Mouse (Mus musculus): ENCODE data around the gene Scn8a. TPM values are rescaled to one million over a fixed set of nuclear protein-coding genes. Genes with fewer than 3 reads are reported as not detected.

Scn8a gene
- polyA plus RNA-seq, 1 experiment from 2014 or later: 15.1 TPM

- Histone ChIP-seq H3K4me2 (replicated peaks; ENCODE audit: low read depth, low read length) (no peak overlapping the region), H3K27me3 (ENCODE audit: control insufficient read depth, insufficient read depth, low read length) (peaks cover 2% of the 10 kb centered on the region; the same call in 1 of the 2 replicates), H3K9me3 (ENCODE audit: control insufficient read depth, low read length) (no peaks in the 10 kb centered on the region), H3K27ac (ENCODE audit: low read depth, low read length) (no peak overlapping the region), H3K36me3 (ENCODE audit: control insufficient read depth, insufficient read depth, low read length) (no peaks in the 10 kb centered on the region), H3K4me3 (ENCODE audit: low read length) (no peak overlapping the region), H3K4me1 (ENCODE audit: control insufficient read depth, insufficient read depth, low read length) (peaks cover 10% of the 10 kb centered on the region), H3K9ac (ENCODE audit: low read depth, low read length) (no peak overlapping the region)
- ATAC-seq (ENCODE audit: low FRiP score, low TSS enrichment): no peak
- WGBS: 84% methylated on average over 10 of the region's 10 CpGs
Observed at GRCm38 (mm10) chr15:100986479-100986878, 116.8 kb downstream of the Scn8a start.

GRCm38 (mm10) chr15:100987031-100987430 is 117.4 kb downstream of the Scn8a start:
- Histone ChIP-seq H3K27ac (ENCODE audit: low read depth, low read length) (no peak overlapping the region), H3K27me3 (ENCODE audit: control insufficient read depth, insufficient read depth, low read length) (peaks cover 2% of the 10 kb centered on the region; the same call in 1 of the 2 replicates), H3K4me2 (replicated peaks; ENCODE audit: low read depth, low read length) (no peak overlapping the region), H3K4me3 (ENCODE audit: low read length) (no peak overlapping the region), H3K36me3 (ENCODE audit: control insufficient read depth, insufficient read depth, low read length) (no peaks in the 10 kb centered on the region), H3K4me1 (ENCODE audit: control insufficient read depth, insufficient read depth, low read length) (peaks cover 10% of the 10 kb centered on the region), H3K9ac (ENCODE audit: low read depth, low read length) (no peak overlapping the region), H3K9me3 (ENCODE audit: control insufficient read depth, low read length) (no peaks in the 10 kb centered on the region)
- 90% methylated on average over 1 of the region's 1 CpGs for WGBS
- ATAC-seq (ENCODE audit: low FRiP score, low TSS enrichment): no peak

- no peak for ATAC-seq (ENCODE audit: low FRiP score, low TSS enrichment)
- H3K27ac ChIP-seq (ENCODE audit: low read depth, low read length): no peak overlapping the region
- WGBS: 93% methylated on average over 10 of the region's 10 CpGs
- no peak overlapping the region for H3K4me2 ChIP-seq (replicated peaks; ENCODE audit: low read depth, low read length)
- H3K4me3 ChIP-seq (ENCODE audit: low read length): no peak overlapping the region
- no peaks in the 10 kb centered on the region for H3K27me3 ChIP-seq (ENCODE audit: control insufficient read depth, insufficient read depth, low read length)
- H3K9ac ChIP-seq (ENCODE audit: low read depth, low read length): no peak overlapping the region
- H3K36me3 ChIP-seq (ENCODE audit: control insufficient read depth, insufficient read depth, low read length): no peaks in the 10 kb centered on the region
- no peaks in the 10 kb centered on the region for H3K9me3 ChIP-seq (ENCODE audit: control insufficient read depth, low read length)
- no peaks in the 10 kb centered on the region for H3K4me1 ChIP-seq (ENCODE audit: control insufficient read depth, insufficient read depth, low read length)
Observed at GRCm38 (mm10) chr15:100990283-100990682, 120.6 kb downstream of the Scn8a start.

- Histone ChIP-seq H3K4me1 (ENCODE audit: control insufficient read depth, insufficient read depth, low read length) (no peaks in the 10 kb centered on the region), H3K27me3 (ENCODE audit: control insufficient read depth, insufficient read depth, low read length) (no peaks in the 10 kb centered on the region), H3K9me3 (ENCODE audit: control insufficient read depth, low read length) (no peaks in the 10 kb centered on the region), H3K9ac (ENCODE audit: low read depth, low read length) (no peak overlapping the region), H3K36me3 (ENCODE audit: control insufficient read depth, insufficient read depth, low read length) (no peaks in the 10 kb centered on the region), H3K27ac (ENCODE audit: low read depth, low read length) (no peak overlapping the region), H3K4me3 (ENCODE audit: low read length) (no peak overlapping the region), H3K4me2 (replicated peaks; ENCODE audit: low read depth, low read length) (no peak overlapping the region)
- no peak for ATAC-seq (ENCODE audit: low FRiP score, low TSS enrichment)
- WGBS: 38% methylated on average over 4 of the region's 4 CpGs
Observed at GRCm38 (mm10) chr15:100997090-100997489, 127.4 kb downstream of the Scn8a start.

GRCm38 (mm10) chr15:101001685-101002084 is 132.0 kb downstream of the Scn8a start:
- Histone ChIP-seq H3K9me3 (ENCODE audit: control insufficient read depth, low read length) (no peaks in the 10 kb centered on the region), H3K4me1 (ENCODE audit: control insufficient read depth, insufficient read depth, low read length) (no peaks in the 10 kb centered on the region), H3K36me3 (ENCODE audit: control insufficient read depth, insufficient read depth, low read length) (no peaks in the 10 kb centered on the region), H3K27ac (ENCODE audit: low read depth, low read length) (no peak overlapping the region), H3K9ac (ENCODE audit: low read depth, low read length) (no peak overlapping the region), H3K4me3 (ENCODE audit: low read length) (no peak overlapping the region), H3K4me2 (replicated peaks; ENCODE audit: low read depth, low read length) (no peak overlapping the region), H3K27me3 (ENCODE audit: control insufficient read depth, insufficient read depth, low read length) (no peaks in the 10 kb centered on the region)
- 96% methylated on average over 1 of the region's 1 CpGs for WGBS
- ATAC-seq (ENCODE audit: low FRiP score, low TSS enrichment): no peak

- H3K27me3 ChIP-seq (ENCODE audit: control insufficient read depth, insufficient read depth, low read length): no peaks in the 10 kb centered on the region
- no peaks in the 10 kb centered on the region for H3K9me3 ChIP-seq (ENCODE audit: control insufficient read depth, low read length)
- 94% methylated on average over 3 of the region's 3 CpGs for WGBS
- ATAC-seq (ENCODE audit: low FRiP score, low TSS enrichment): no peak
- no peak overlapping the region for H3K4me2 ChIP-seq (replicated peaks; ENCODE audit: low read depth, low read length)
- H3K27ac ChIP-seq (ENCODE audit: low read depth, low read length): no peak overlapping the region
- peaks cover 6% of the 10 kb centered on the region; the same call in 1 of the 2 replicates for H3K4me1 ChIP-seq (ENCODE audit: control insufficient read depth, insufficient read depth, low read length)
- no peak overlapping the region for H3K4me3 ChIP-seq (ENCODE audit: low read length)
- no peak overlapping the region for H3K9ac ChIP-seq (ENCODE audit: low read depth, low read length)
- no peaks in the 10 kb centered on the region for H3K36me3 ChIP-seq (ENCODE audit: control insufficient read depth, insufficient read depth, low read length)
Observed at GRCm38 (mm10) chr15:101002466-101002865, 132.8 kb downstream of the Scn8a start.

GRCm38 (mm10) chr15:101004538-101004937 is 134.9 kb downstream of the Scn8a start:
- Histone ChIP-seq H3K36me3 (ENCODE audit: control insufficient read depth, insufficient read depth, low read length) (no peaks in the 10 kb centered on the region), H3K27ac (ENCODE audit: low read depth, low read length) (no peak overlapping the region), H3K4me3 (ENCODE audit: low read length) (no peak overlapping the region), H3K4me2 (replicated peaks; ENCODE audit: low read depth, low read length) (no peak overlapping the region), H3K9ac (ENCODE audit: low read depth, low read length) (no peak overlapping the region), H3K4me1 (ENCODE audit: control insufficient read depth, insufficient read depth, low read length) (peaks cover 6% of the 10 kb centered on the region; the same call in 1 of the 2 replicates), H3K9me3 (ENCODE audit: control insufficient read depth, low read length) (no peaks in the 10 kb centered on the region), H3K27me3 (ENCODE audit: control insufficient read depth, insufficient read depth, low read length) (no peaks in the 10 kb centered on the region)
- WGBS: 85% methylated on average over 3 of the region's 3 CpGs
- ATAC-seq (ENCODE audit: low FRiP score, low TSS enrichment): no peak

- Histone ChIP-seq H3K27ac (ENCODE audit: low read depth, low read length) (no peak overlapping the region), H3K4me2 (replicated peaks; ENCODE audit: low read depth, low read length) (no peak overlapping the region), H3K27me3 (ENCODE audit: control insufficient read depth, insufficient read depth, low read length) (no peaks in the 10 kb centered on the region), H3K4me3 (ENCODE audit: low read length) (no peak overlapping the region), H3K4me1 (ENCODE audit: control insufficient read depth, insufficient read depth, low read length) (peaks cover 6% of the 10 kb centered on the region; the same call in 1 of the 2 replicates), H3K36me3 (ENCODE audit: control insufficient read depth, insufficient read depth, low read length) (no peaks in the 10 kb centered on the region), H3K9me3 (ENCODE audit: control insufficient read depth, low read length) (no peaks in the 10 kb centered on the region), H3K9ac (ENCODE audit: low read depth, low read length) (no peak overlapping the region)
- WGBS: 88% methylated on average over 8 of the region's 8 CpGs
- no peak for ATAC-seq (ENCODE audit: low FRiP score, low TSS enrichment)
Observed at GRCm38 (mm10) chr15:101005717-101006116, 136.1 kb downstream of the Scn8a start.

GRCm38 (mm10) chr15:101006251-101007040 is 136.8 kb downstream of the Scn8a start:
- Histone ChIP-seq H3K4me2 (replicated peaks; ENCODE audit: low read depth, low read length) (peak overlapping the region; percentile 41), H3K27ac (ENCODE audit: low read depth, low read length) (no peak overlapping the region), H3K9ac (ENCODE audit: low read depth, low read length) (0 out of 2 replicates have a peak overlapping the region, but pooled peaks have one; percentile 36), H3K4me3 (ENCODE audit: low read length) (peak overlapping the region; percentile 41), H3K36me3 (ENCODE audit: control insufficient read depth, insufficient read depth, low read length) (no peaks in the 10 kb centered on the region), H3K27me3 (ENCODE audit: control insufficient read depth, insufficient read depth, low read length) (no peaks in the 10 kb centered on the region), H3K4me1 (ENCODE audit: control insufficient read depth, insufficient read depth, low read length) (peaks cover 6% of the 10 kb centered on the region; the same call in 1 of the 2 replicates), H3K9me3 (ENCODE audit: control insufficient read depth, low read length) (no peaks in the 10 kb centered on the region)
- ATAC-seq (ENCODE audit: low FRiP score, low TSS enrichment): peak; percentile 90
- WGBS: 12% methylated on average over 14 of the region's 15 CpGs
